Mouse (Mus musculus): Measurements from ENCODE around the gene Lrrc74a.

- no peak for TF ChIP-seq FLI1 (IDR thresholded peaks at IDR 0.05; ENCODE audit: low read length)
- no peak for TF ChIP-seq GATA1 (IDR thresholded peaks at IDR 0.05; ENCODE audit: borderline replicate concordance, low read length)
Measured at GRCm38 (mm10) chr12:86812782-86813181, 78.6 kb downstream of the Lrrc74a start.
